Mouse (Mus musculus): ENCODE measurements at regions not wholly inside any gene's neighbourhood (a gene's known extent, or its start where the extent isn't known, plus 50 kb on each side); places are given as distances from the start of the nearest gene placed in this dataset.
"Not testable (repeated sequence)": the region's sequence is repeated elsewhere in the genome, so short reads cannot be mapped to it uniquely, and the experiment has no call there.

GRCm38 (mm10) chr15:90305051-90305450, 80.9 kb downstream of the Alg10b start:
- DNase-seq (ENCODE audit: extremely low read depth), result no peak
- Histone ChIP-seq H3K36me3 (replicated peaks in 1 of 2; ENCODE audit: control insufficient read depth in 1 of 2, insufficient read depth in 1 of 2, low read length in 1 of 2) (no peaks in the 10 kb centered on the region), H3K9me3 (replicated peaks; ENCODE audit: low read length) (peaks cover 30% of the 10 kb centered on the region), H3K4me3 (replicated peaks in 1 of 3; ENCODE audit: low read depth in 2 of 3, low read length in 2 of 3, poor library complexity in 1 of 3) (no peak overlapping the region), H3K27me3 (replicated peaks) (no peaks in the 10 kb centered on the region), H3K4me1 (ENCODE audit: control insufficient read depth in 1 of 2, insufficient read depth in 2 of 2) (no peaks in the 10 kb centered on the region), H3K9ac (ENCODE audit: insufficient read depth, low read depth) (no peak overlapping the region), H3K27ac (ENCODE audit: insufficient read depth, low read depth) (no peak overlapping the region), H3K4me2 (ENCODE audit: insufficient read depth, low read depth, poor library complexity, severe bottlenecking) (no peak overlapping the region), H3K79me2 (replicated peaks; ENCODE audit: control insufficient read depth, extremely low read depth, insufficient read depth, poor library complexity, severe bottlenecking) (no peaks in the 10 kb centered on the region)
- TF ChIP-seq E2F4 (IDR thresholded peaks at IDR 0.05; ENCODE audit: insufficient replicate concordance, low read depth, low read length) (no peak), NRF1 (IDR thresholded peaks at IDR 0.05; ENCODE audit: low read depth, low read length) (no peak), ZC3H11A (IDR thresholded peaks at IDR 0.05; ENCODE audit: low read depth, low read length) (no peak), CHD2 (IDR thresholded peaks at IDR 0.05; ENCODE audit: low read length) (no peak), NELFE (IDR thresholded peaks at IDR 0.05; ENCODE audit: low read depth, low read length) (no peak), CHD1 (IDR thresholded peaks at IDR 0.05; ENCODE audit: low read depth, low read length) (no peak), ZNF384 (IDR thresholded peaks at IDR 0.05; ENCODE audit: low read depth, low read length) (no peak), UBTF (IDR thresholded peaks at IDR 0.05; ENCODE audit: low read depth, low read length) (no peak), ZMIZ1 (IDR thresholded peaks at IDR 0.05; ENCODE audit: low read depth, low read length) (no peak), POLR2A (IDR thresholded peaks at IDR 0.05; ENCODE audit: low read depth, low read length) (no peak), SMC3 (IDR thresholded peaks at IDR 0.05; ENCODE audit: low read depth, low read length) (no peak)
- dilution Hi-C loops (cut with MboI; ENCODE audit: extremely low pct_ligation_motif_present, extremely low pct_unique_long_range_greater_than_20kb, low sequenced_read_pairs) (no loop called here), in situ Hi-C loops (cut with MboI; ENCODE audit: low pct_ligation_motif_present, low pct_unique_long_range_greater_than_20kb, low sequenced_read_pairs) (no loop called here)

GRCm38 (mm10) chr15:90306866-90307265, 82.8 kb downstream of the Alg10b start:
- no peaks in the 10 kb centered on the region for H3K36me3 ChIP-seq (replicated peaks in 1 of 2; ENCODE audit: control insufficient read depth in 1 of 2, insufficient read depth in 1 of 2, low read length in 1 of 2)
- H3K4me3 ChIP-seq (replicated peaks in 1 of 3; ENCODE audit: low read depth in 2 of 3, low read length in 2 of 3, poor library complexity in 1 of 3), result no peak overlapping the region
- in situ Hi-C loops (cut with MboI; ENCODE audit: low pct_ligation_motif_present, low pct_unique_long_range_greater_than_20kb, low sequenced_read_pairs) (no loop called here), dilution Hi-C loops (cut with MboI; ENCODE audit: extremely low pct_ligation_motif_present, extremely low pct_unique_long_range_greater_than_20kb, low sequenced_read_pairs) (no loop called here)
- peaks cover 37% of the 10 kb centered on the region for H3K9me3 ChIP-seq (replicated peaks; ENCODE audit: low read length)
- no peak overlapping the region for H3K4me2 ChIP-seq (ENCODE audit: insufficient read depth, low read depth, poor library complexity, severe bottlenecking)
- no peaks in the 10 kb centered on the region for H3K27me3 ChIP-seq (replicated peaks)
- H3K9ac ChIP-seq (ENCODE audit: insufficient read depth, low read depth), result no peak overlapping the region
- no peaks in the 10 kb centered on the region for H3K4me1 ChIP-seq (ENCODE audit: control insufficient read depth in 1 of 2, insufficient read depth in 2 of 2)
- no peak overlapping the region for H3K27ac ChIP-seq (ENCODE audit: insufficient read depth, low read depth)
- DNase-seq (ENCODE audit: extremely low read depth), result no peak
- no peaks in the 10 kb centered on the region for H3K79me2 ChIP-seq (replicated peaks; ENCODE audit: control insufficient read depth, extremely low read depth, insufficient read depth, poor library complexity, severe bottlenecking)
- TF ChIP-seq RAD21 (IDR thresholded peaks at IDR 0.05; ENCODE audit: low read depth, low read length), result no peak
- TF ChIP-seq TBP (conservative IDR thresholded peaks at IDR 0.05; ENCODE audit: low read depth, low read length), result no peak
- TF ChIP-seq TCF12 (IDR thresholded peaks at IDR 0.05; ENCODE audit: low read depth, low read length), result no peak
- no peak for TF ChIP-seq HCFC1 (IDR thresholded peaks at IDR 0.05; ENCODE audit: low read depth, low read length)
- TF ChIP-seq MAFK (IDR thresholded peaks at IDR 0.05; ENCODE audit: insufficient replicate concordance, low read length), result no peak
- no peak for TF ChIP-seq BHLHE40 (IDR thresholded peaks at IDR 0.05; ENCODE audit: low read depth, low read length)
- no peak for TF ChIP-seq JUN (IDR thresholded peaks at IDR 0.05; ENCODE audit: insufficient read depth, low read depth, low read length)
- no peak for TF ChIP-seq GABPA (IDR thresholded peaks at IDR 0.05; ENCODE audit: insufficient replicate concordance, low read depth, low read length)
- no peak for TF ChIP-seq POLR2A (IDR thresholded peaks at IDR 0.05; ENCODE audit: low read depth, low read length)
- no peak for TF ChIP-seq SMC3 (IDR thresholded peaks at IDR 0.05; ENCODE audit: low read depth, low read length)
- TF ChIP-seq ELF1 (IDR thresholded peaks at IDR 0.05; ENCODE audit: low read depth, low read length), result no peak
- TF ChIP-seq E2F4 (IDR thresholded peaks at IDR 0.05; ENCODE audit: insufficient replicate concordance, low read depth, low read length), result no peak
- no peak for TF ChIP-seq ZKSCAN1 (IDR thresholded peaks at IDR 0.05; ENCODE audit: borderline replicate concordance, low read depth, low read length)
- no peak for TF ChIP-seq ZNF384 (IDR thresholded peaks at IDR 0.05; ENCODE audit: low read depth, low read length)
- TF ChIP-seq EP300 (IDR thresholded peaks at IDR 0.05; ENCODE audit: low read length), result no peak
- no peak for TF ChIP-seq USF2 (conservative IDR thresholded peaks at IDR 0.05; ENCODE audit: low read depth, low read length)
- TF ChIP-seq JUND (conservative IDR thresholded peaks at IDR 0.05; ENCODE audit: low read depth, low read length), result no peak

GRCm38 (mm10) chr15:90308433-90308832, 84.3 kb downstream of the Alg10b start:
- H3K79me2 ChIP-seq (replicated peaks; ENCODE audit: control insufficient read depth, extremely low read depth, insufficient read depth, poor library complexity, severe bottlenecking); H3K4me3 ChIP-seq (replicated peaks in 1 of 3; ENCODE audit: low read depth in 2 of 3, low read length in 2 of 3, poor library complexity in 1 of 3); DNase-seq (ENCODE audit: extremely low read depth); in situ Hi-C loops (cut with MboI; ENCODE audit: low pct_ligation_motif_present, low pct_unique_long_range_greater_than_20kb, low sequenced_read_pairs); H3K9ac ChIP-seq (ENCODE audit: insufficient read depth, low read depth); H3K4me1 ChIP-seq (ENCODE audit: control insufficient read depth in 1 of 2, insufficient read depth in 2 of 2); H3K36me3 ChIP-seq (replicated peaks in 1 of 2; ENCODE audit: control insufficient read depth in 1 of 2, insufficient read depth in 1 of 2, low read length in 1 of 2); H3K4me2 ChIP-seq (ENCODE audit: insufficient read depth, low read depth, poor library complexity, severe bottlenecking); dilution Hi-C loops (cut with MboI; ENCODE audit: extremely low pct_ligation_motif_present, extremely low pct_unique_long_range_greater_than_20kb, low sequenced_read_pairs); H3K27ac ChIP-seq (ENCODE audit: insufficient read depth, low read depth); H3K27me3 ChIP-seq (replicated peaks): not testable (repeated sequence)
- H3K9me3 ChIP-seq (replicated peaks; ENCODE audit: low read length), result peaks cover 46% of the 10 kb centered on the region

All from CH12.LX (cell line).